Mouse (Mus musculus): Measurements from ENCODE around the gene Defa22. TPM values are rescaled to one million over a fixed set of nuclear protein-coding genes. Genes with fewer than 3 reads are reported as not detected.
"Not testable (repeated sequence)": the region's sequence is repeated elsewhere in the genome, so short reads cannot be mapped to it uniquely, and the experiment has no call there.

Defa22 gene
- not detected in 2 replicates for polyA plus RNA-seq (2015; fragmentation: Nextera tagmentation; extraction: Ambion mirVana)

- DNase-seq (ENCODE audit: low spot score) = not testable (repeated sequence)
These were observed at the start of gene Defa22 for GRCm38 (mm10) chr8:21161977-21162376. TSS of gene Defa22 (plus strand) at chr8:21162277.

GRCm38 (mm10) chr8:21134342-21134741, 27.7 kb upstream of the Defa22 start, which contains the start of gene Defa30:
TSS of gene Defa30 (plus strand) at chr8:21134642.
- not testable (repeated sequence) for DNase-seq (ENCODE audit: low spot score)

DNA sequence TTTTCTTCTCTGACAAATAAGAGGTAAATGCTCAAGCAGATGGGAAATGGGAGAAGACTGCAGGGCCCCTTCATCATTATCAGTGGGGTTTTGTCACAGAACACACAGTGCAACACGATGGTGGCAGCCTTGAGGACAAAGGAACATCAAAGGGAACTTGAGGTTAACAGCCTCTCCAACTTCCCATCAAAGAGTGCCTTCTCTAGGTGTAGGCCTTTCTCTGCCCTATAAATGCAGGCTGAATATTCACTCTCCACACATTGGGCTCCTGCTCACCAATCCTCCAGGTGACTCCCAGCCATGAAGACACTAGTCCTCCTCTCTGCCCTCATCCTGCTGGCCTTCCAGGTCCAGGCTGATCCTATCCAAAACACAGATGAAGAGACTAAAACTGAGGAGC, 29.2 kb downstream of the Defa22 start, which contains the start of gene Defa31:
Defa31 (plus strand) TSS at position 301 of the 400 bp plus-strand sequence.
- DNase-seq (ENCODE audit: low spot score) = not testable (repeated sequence)

DNA sequence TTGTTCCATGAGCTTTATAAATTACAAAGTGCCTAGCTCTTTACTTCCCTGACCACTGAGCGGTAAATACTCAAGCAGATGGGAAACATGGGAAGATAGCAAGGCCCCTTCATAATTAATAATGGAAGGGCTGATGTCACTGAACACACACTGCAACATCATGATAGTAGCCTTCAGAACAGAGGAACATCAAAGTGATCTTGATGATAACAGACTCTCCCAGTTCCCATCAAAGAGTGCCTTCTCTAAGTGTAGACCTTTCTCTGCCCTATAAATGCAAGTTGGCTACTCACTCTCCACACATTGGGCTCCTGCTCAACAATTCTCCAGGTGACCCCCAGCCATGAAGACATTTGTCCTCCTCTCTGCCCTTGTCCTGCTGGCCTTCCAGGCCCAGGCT, 39.2 kb downstream of the Defa22 start, which contains the start of gene Gm15293:
Gm15293 (plus strand) TSS at position 301 of the 400 bp plus-strand sequence.
- DNase-seq (ENCODE audit: low spot score) = not testable (repeated sequence)

Other genes with a start within 250 kb of the Defa22 start
- not detected in 2 replicates for gene Gm6040, start 240.2 kb upstream of the Defa22 start, polyA plus RNA-seq (2015; fragmentation: Nextera tagmentation; extraction: Ambion mirVana)
- not detected in 2 replicates for gene AY761185, start 217.6 kb upstream of the Defa22 start, polyA plus RNA-seq (2015; fragmentation: Nextera tagmentation; extraction: Ambion mirVana)
- gene Defa21, start 136.7 kb upstream of the Defa22 start, polyA plus RNA-seq (2015; fragmentation: Nextera tagmentation; extraction: Ambion mirVana) = 1.2 and 1.4 TPM in 2 replicates
- gene Defa23, start 107.2 kb upstream of the Defa22 start, polyA plus RNA-seq (2015; fragmentation: Nextera tagmentation; extraction: Ambion mirVana) = not detected in 2 replicates
- not detected in 2 replicates for gene Defa35, start 97.2 kb upstream of the Defa22 start, polyA plus RNA-seq (2015; fragmentation: Nextera tagmentation; extraction: Ambion mirVana)
- not detected in 2 replicates for gene Defa25, start 77.8 kb upstream of the Defa22 start, polyA plus RNA-seq (2015; fragmentation: Nextera tagmentation; extraction: Ambion mirVana)
- gene Gm14851, start 66.2 kb upstream of the Defa22 start, polyA plus RNA-seq (2015; fragmentation: Nextera tagmentation; extraction: Ambion mirVana) = 0.77 TPM in 1 of 2 replicates, not detected in the other
- gene Defa30, start 27.6 kb upstream of the Defa22 start, polyA plus RNA-seq (2015; fragmentation: Nextera tagmentation; extraction: Ambion mirVana) = not detected in 2 replicates
- gene Defa31, start 29.3 kb downstream of the Defa22 start, polyA plus RNA-seq (2015; fragmentation: Nextera tagmentation; extraction: Ambion mirVana) = 0.74 TPM in 1 of 2 replicates, not detected in the other
- not detected in 2 replicates for gene Gm15293, start 39.3 kb downstream of the Defa22 start, polyA plus RNA-seq (2015; fragmentation: Nextera tagmentation; extraction: Ambion mirVana)
- not detected in 2 replicates for gene Gm15292, start 87.5 kb downstream of the Defa22 start, polyA plus RNA-seq (2015; fragmentation: Nextera tagmentation; extraction: Ambion mirVana)
- not detected in 2 replicates for gene Defa27, start 153.3 kb downstream of the Defa22 start, polyA plus RNA-seq (2015; fragmentation: Nextera tagmentation; extraction: Ambion mirVana)
- gene Defa29, start 164.7 kb downstream of the Defa22 start, polyA plus RNA-seq (2015; fragmentation: Nextera tagmentation; extraction: Ambion mirVana) = 0.28 and 0.34 TPM in 2 replicates
- gene Defa2, start 216.2 kb downstream of the Defa22 start, polyA plus RNA-seq (2015; fragmentation: Nextera tagmentation; extraction: Ambion mirVana) = not detected in 2 replicates
- gene Defa33, start 229.5 kb downstream of the Defa22 start, polyA plus RNA-seq (2015; fragmentation: Nextera tagmentation; extraction: Ambion mirVana) = 1.1 TPM in 1 of 2 replicates, not detected in the other